Mouse (Mus musculus) left cerebral cortex, adult 11 months (tissue): ENCODE measurements around the gene Ypel5.

Experiments used
- DNase-seq: peaks from one replicate; pipeline ENCODE4 v3.0.0; 2022; ENCODE audit warnings: low spot score

Ypel5 gene

DNA sequence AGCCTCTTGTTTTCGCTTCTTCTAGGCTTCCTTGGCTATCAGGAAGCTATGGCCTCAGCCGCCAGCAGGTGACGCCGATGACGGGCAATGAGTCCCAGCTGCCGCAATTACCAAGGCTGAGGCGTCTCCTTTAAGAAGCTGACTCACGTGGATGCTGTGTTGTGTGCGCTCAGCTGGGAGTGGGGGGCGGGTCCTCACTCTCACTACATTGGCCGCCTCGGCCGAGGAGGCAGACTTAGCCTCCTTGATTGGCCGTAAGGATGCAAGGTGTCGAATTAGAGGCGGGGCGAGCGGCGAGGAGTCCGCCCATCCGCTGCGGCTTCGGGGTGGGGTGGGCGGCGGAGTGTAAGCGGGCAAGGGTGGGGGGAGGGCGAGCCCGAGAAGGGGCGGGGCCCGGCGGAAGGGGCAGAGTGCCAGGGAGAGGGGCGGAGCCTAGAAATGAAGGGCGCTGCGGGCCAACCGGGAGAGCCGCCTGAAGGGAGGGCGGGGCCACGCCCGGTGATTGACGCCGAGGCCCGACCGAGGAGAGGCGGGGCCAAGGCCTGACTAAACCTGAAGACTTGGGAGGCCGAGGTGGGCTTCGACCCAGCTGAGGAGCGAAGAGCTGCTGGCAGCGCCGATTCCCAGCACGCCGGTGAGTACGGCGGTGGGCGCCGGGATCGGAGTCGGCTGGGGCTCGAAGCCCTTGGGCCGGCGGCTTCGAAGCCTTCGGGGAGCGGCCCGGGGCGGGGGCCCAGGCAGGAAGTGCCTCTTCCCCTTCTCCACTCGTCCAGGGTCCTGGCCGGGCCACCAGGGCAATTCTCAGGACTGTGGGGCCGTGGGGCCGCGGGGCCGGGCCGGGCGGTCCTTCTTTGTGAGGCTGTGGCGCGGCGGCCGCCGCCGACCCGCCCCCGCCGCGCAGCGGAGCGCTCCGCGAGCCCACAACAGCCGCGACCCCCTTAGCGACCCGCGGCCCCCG, at the start of gene Ypel5:
TSS of gene Ypel5 (plus strand) at position 296 of the 958 bp plus-strand sequence.
- peak; percentile 97 for DNase-seq

DNA sequence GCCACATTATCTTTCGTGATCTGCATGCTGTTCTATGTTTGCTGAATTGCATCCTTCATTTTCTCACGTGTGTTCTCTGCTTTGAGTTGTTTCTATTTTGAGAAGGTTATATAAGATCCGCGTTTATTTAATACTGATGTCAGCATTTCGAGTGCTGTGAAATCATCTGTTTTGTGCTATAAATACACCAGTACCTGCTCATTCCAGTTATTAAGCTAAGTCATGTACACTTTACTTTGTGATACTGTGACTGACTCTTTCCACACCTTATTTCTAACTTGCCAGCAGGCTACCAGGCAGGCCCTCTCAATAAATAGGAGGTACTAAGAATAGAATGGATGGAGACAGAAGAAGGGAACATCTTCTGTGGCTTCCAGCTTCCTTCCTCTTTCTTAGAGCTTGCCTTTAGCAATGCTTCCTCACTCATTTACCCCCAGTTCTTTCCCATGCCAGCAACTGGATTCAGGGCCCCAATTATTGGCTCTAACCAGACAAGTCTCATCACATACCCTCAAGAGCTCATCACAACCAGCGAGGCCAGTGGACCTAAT, 48.3 kb upstream of the Ypel5 start:
- no peak for DNase-seq

DNA sequence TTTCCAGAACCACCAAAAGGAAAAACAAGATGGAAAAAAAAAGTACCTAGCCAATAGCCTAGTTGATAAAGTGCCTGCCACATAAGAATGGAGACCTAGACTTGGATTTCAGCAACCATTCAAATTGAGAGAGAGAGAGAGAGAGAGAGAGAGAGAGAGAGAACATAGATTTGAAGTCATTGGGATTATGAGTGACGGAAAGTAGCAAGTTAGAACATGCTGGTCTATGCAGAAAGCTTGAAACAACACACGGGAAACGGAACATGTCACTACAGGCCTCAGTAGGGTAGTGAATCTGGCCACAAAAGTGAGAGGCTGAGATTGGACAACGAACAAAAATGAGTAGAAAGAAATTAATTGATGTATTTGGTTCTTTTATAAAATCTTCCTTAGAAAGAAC, 43.0 kb upstream of the Ypel5 start:
- DNase-seq, result no peak

DNA sequence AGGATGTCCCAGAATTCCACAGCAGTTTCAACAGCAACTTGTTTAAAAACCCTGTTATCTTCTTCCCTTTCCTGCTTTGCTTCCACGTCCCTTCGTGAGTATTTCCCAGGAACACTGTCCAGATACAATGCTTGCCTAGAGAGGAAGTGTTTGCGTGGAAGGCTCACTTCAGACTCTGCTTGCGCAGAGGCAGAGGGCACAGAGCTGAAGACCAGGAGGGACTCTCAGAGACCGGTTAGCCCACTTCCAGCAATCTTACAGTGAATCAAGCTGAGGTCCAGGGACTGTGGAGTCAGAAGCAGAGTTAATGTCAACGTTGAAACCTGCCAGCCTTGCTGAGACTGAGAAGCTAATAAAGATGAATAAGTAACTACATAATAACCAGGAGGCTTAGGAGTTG, 41.6 kb upstream of the Ypel5 start:
- DNase-seq, result no peak

DNA sequence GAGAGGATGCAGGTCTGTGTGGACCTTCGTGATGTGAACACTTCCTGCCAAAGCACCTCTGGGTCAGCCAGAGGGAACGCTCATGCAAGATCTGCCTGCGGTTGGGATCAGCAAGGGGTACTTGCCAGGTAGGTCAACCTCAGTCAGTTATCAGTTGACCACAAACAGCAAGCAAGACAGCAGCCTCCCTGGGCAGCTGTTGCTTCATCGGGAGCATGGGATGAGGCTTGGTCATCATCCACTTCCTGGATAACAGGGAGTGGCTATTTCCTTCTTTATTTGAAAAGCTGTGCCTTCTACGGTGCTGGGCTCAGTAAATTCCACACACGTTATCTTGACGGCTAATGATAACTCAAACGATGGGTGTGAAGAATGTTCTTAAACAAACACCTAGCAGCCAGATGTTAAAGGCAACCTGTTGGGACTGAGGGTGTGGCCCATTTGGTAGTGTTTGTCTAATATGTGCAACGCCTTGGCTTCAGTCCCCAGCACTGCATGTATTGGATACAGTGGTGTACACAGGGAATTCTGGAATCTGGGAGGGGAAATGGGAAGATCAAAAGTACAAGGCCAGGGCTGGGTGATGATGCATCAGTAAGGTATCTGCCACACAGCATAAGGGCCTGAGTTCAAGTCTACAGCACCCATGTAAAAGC, 40.7 kb upstream of the Ypel5 start:
- no peak for DNase-seq

- DNase-seq, result no peak
Measured at GRCm38 (mm10) chr17:72796506-72796905, 39.7 kb upstream of the Ypel5 start.

GRCm38 (mm10) chr17:72797867-72798266, 38.4 kb upstream of the Ypel5 start:
- peak; percentile 70 for DNase-seq

DNA sequence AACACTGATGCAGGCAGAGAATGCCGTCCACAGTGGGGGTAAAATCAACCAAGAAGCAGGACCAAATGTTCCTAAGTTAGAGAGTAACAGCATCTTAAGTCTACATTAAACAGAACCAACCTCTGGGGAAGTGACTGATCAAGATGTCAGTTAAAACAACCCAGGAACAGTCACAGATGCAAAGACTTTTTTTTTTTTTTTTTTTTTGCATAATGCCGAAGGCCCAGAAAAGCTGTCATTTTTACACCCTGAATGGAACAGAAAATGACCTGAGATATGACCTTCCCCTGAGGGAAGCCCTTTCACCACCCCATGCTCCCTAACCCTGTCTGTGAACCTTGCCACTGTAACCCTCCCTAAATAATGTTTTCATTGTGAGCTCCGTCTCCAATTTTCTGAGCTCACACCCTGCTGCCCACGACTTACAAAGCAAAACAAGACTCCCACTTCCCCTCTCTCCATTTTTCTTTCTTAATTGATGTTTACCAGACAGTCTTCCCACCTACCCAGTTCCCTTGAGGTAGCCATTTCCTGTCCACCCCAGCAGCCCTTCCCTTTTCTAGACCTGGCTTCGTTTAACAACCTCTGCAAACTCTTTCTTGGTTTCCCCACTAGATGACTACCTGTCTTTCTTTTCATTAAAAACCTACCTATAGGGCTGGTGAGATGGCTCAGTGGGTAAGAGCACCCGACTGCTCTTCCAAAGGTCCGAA, 26.2 kb upstream of the Ypel5 start:
- DNase-seq, result no peak

DNA sequence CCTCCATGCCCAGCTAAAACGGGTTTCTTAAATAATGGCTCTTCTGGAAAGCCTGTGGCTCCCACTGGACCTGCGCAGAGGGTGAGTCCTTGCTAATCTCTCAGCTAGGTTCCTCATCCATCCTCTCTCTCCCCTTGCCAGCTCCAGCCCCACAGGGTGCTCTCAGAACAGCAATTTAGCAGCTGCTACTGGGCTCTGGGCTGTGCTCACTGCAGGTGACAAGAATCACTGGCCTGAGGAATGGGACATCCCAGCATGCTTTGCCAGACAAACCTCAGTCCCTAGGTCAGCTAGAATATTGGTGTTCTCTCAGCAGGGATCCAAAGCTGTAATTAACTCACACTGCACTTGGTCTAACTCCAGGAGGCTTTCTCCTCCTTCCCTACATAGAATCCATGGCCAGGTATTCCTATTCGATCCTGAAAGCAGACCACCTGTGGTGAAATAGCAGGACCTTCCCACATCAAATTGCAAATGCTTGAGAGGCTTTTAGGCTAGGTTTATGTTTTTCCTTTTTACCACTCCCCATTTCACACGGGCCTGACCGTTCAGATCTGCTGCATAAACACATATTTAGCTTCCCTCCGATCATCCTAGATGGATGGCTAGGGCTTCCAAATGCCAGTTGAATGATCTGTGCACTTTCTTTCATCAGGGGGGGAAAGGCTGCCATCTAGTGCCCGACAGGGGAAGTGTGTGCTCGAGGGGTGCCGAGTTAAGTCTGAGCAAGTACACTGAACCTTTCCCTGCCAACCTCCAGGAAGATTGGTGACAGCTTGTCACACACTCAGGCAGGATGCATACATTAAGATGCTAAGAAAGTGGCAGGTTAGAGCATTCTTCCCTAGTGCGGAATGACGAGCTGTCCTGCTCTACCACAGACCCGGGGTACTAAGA, 22.6 kb upstream of the Ypel5 start:
- peak; percentile 46 for DNase-seq

GRCm38 (mm10) chr17:72817574-72817973, 18.7 kb upstream of the Ypel5 start:
- peak; percentile 71 for DNase-seq

- no peak for DNase-seq
Measured at GRCm38 (mm10) chr17:72819714-72820113, 16.5 kb upstream of the Ypel5 start.

DNA sequence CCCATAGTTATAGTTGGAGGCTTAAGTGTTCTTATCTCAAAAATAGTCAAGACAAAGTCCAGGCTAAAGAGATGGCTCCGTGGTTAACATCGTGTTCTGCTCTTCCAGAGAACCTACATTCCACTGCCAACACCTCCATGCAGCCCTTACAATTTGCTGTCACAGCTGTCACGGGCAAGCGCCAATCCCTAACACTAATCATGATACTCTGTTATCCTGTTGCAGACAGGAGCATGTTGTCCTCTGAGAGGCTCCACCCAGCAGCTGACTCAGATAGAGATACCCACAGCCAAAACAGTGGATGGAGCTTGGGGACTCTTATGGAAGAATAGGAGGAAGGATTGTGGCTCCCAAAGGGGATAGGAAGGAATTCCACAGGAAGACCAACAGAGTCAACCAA, 15.8 kb upstream of the Ypel5 start:
- DNase-seq, result no peak

GRCm38 (mm10) chr17:72821923-72822322, 14.3 kb upstream of the Ypel5 start:
- no peak for DNase-seq

DNA sequence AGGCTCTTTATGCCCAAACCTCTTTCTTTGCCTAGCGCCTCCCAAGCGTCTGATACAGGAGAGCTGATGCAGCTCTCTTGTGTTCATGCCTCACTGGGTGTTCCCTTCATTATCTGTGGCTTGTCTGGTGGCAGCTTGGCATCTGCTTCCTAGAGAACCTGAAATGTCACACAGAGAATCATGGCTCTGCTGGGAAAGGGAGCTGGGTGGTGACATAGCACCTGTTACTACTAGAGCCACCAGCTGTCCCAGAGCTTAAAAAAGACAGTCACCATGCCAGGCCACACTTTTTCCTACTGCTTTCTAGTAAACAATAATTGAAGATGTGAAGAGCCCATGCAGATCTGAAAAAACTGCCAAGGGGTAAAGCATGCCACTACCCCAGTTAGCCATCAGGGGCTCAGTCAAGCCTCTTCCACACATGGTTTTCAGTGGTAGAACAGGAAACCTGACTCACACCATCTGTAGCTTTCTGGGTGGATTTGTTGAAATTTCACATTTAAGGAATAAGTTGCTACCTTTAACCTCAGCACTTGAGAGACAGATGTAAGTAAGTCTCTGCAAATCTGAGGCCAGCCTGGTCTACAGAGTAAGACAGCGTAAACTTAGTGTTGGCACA, 9.2 kb upstream of the Ypel5 start:
- no peak for DNase-seq

- DNase-seq, result no peak
Measured at GRCm38 (mm10) chr17:72828027-72828678, 8.1 kb upstream of the Ypel5 start.

GRCm38 (mm10) chr17:72828687-72829086, 7.6 kb upstream of the Ypel5 start:
- no peak for DNase-seq

- peak; percentile 85 for DNase-seq
Measured at GRCm38 (mm10) chr17:72837140-72837712, 973 bp downstream of the Ypel5 start.

DNA sequence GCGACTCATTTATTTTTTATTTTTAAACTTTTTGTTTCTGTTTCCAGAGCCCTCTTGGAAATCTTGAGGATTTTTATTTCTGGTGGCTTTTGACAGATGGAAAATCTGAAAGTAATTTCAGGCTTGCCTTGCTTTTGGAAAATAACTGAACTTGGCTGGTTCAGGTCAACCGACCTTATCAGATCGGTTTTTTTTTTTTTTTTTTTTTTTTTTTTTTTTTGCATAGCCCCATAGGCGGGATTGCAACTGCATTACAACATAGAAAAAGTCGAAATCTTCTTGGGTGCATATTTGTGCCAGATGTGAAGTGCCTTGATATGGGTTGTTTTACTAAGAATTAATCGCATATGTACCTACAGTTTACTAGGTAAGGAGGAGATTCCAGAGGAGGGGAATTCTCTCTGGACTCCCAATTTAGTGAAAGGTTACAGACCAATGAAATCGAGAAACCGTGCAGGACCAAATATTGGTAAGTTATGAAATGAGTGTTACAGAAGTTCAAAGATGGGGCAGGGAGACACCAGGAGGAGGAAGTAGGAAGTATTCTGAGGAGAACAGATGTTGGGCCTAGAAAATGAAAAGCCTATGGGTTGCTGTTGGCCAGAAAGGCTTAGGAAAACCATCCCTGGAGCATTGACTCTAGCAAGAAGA, 1.7 kb downstream of the Ypel5 start:
- no peak for DNase-seq

DNA sequence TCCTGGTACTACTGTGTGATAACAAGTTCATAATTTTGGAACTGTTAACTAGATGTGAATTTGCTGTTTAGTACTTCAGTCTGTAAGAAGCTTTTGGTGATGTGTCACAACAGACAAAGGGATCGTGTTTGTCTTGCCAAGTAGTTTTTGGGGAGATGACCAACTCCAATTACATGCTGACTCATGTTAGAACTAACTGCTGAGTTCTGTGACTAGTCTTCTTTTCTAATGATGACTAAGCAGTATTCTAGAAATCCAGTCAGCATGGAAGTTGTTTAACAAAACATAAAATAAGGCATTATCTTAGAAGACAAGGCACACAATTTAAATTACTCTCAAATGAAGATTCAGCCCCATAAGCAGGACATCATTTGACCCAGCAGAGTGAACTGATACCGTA, 2.7 kb downstream of the Ypel5 start:
- DNase-seq, result no peak
